Mouse (Mus musculus) limb, embryonic 14.5 days (tissue): Measurements from ENCODE around the gene Ppp4r4. TPM values are rescaled to one million over a fixed set of nuclear protein-coding genes. Genes with fewer than 3 reads are reported as not detected.
"Not testable (repeated sequence)": the region's sequence is repeated elsewhere in the genome, so short reads cannot be mapped to it uniquely, and the experiment has no call there.

Source experiments
- ATAC-seq: fragments of 200-750 bp; cut with Nextera tagmentation; 2 replicates; pipeline ENCODE4 v1.8.0; 2017; ENCODE audit warnings: low read depth, moderate number of reproducible peaks, moderate TSS enrichment; ENCODE audit not compliant: low FRiP score
- DNase-seq: peaks from one replicate; pipeline ENCODE4 v3.0.0-alpha.2; 2015; ENCODE audit warnings: low spot score
- H3K27ac ChIP-seq: fragments of 300-500 bp; sonication (generic); replicated peaks from 2 replicates; pipeline ENCODE4 v1.5.1; 2014; ENCODE audit warnings: low read depth, mild to moderate bottlenecking, low read length, moderate library complexity, mixed read lengths
- H3K27me3 ChIP-seq: fragments of 300-500 bp; sonication (generic); 2 replicates; pipeline ENCODE4 v1.6.1; 2014; ENCODE audit warnings: low read length, mixed read lengths; ENCODE audit not compliant: control insufficient read depth, insufficient read depth
- H3K36me3 ChIP-seq: fragments of 300-500 bp; sonication (generic); 2 replicates; pipeline ENCODE4 v1.6.1; 2014; ENCODE audit warnings: mild to moderate bottlenecking, low read length, moderate library complexity, mixed read lengths; ENCODE audit not compliant: control insufficient read depth, insufficient read depth
- H3K4me1 ChIP-seq: fragments of 300-500 bp; sonication (generic); 2 replicates; pipeline ENCODE4 v1.6.1; 2014; ENCODE audit warnings: antibody characterized with exemption, low read length, mixed read lengths; ENCODE audit not compliant: control insufficient read depth, insufficient read depth
- H3K4me2 ChIP-seq: fragments of 300-500 bp; sonication (generic); replicated peaks from 2 replicates; pipeline ENCODE4 v1.6.1; 2014; ENCODE audit warnings: low read depth, mild to moderate bottlenecking, low read length, moderate library complexity; ENCODE audit not compliant: severe bottlenecking
- H3K4me3 ChIP-seq: fragments of 300-500 bp; sonication (generic); replicated peaks from 2 replicates; pipeline ENCODE4 v1.5.1; 2014; ENCODE audit warnings: low read length
- H3K9ac ChIP-seq: fragments of 300-500 bp; sonication (generic); 2 replicates; pipeline ENCODE4 v1.6.1; 2014; ENCODE audit warnings: mild to moderate bottlenecking, low read depth, low read length, moderate library complexity; ENCODE audit not compliant: severe bottlenecking
- H3K9me3 ChIP-seq: fragments of 300-500 bp; sonication (generic); 2 replicates; pipeline ENCODE4 v1.6.1; 2016; ENCODE audit warnings: low read length; ENCODE audit not compliant: control insufficient read depth
- POLR2A ChIP-seq: fragments of 200-500 bp; IDR thresholded peaks from 2 replicates; pipeline ENCODE4 v1.8.0; 2012; ENCODE audit warnings: inconsistent platforms, mild to moderate bottlenecking, moderate library complexity, borderline replicate concordance; ENCODE audit not compliant: insufficient read depth, insufficient read length; ENCODE audit errors: extremely low read depth
- WGBS: fragments of 180-500 bp; shearing (Covaris S2); extraction: QIAGEN DNeasy Blood & Tissue Kit; methylation state at CpG from one replicate; pipeline ENCODE4 v1.1.7; 2014; 5-methylcytosine and 5-hydroxymethylcytosine counted together
- polyA plus RNA-seq, 2 experiments: library from polyadenylated mRNA; depleted of rRNA in 1 of 2; stranded (reverse) in 1 of 2; unstranded in 1 of 2; fragments of >200 nt; fragmentation: Nextera tagmentation in 1 of 2; extraction: Ambion mirVana in 1 of 2; gene quantifications; 2 replicates each; pipeline versions ENCODE4 v1.2.1 to v1.2.3; 2012 to 2014

The Ppp4r4 gene
- polyA plus RNA-seq, 2 experiments: 0.62 to 1.9 TPM

- Histone ChIP-seq H3K9me3 (no peaks in the 10 kb centered on the region), H3K4me1 (no peaks in the 10 kb centered on the region), H3K27ac (no peak overlapping the region), H3K27me3 (no peaks in the 10 kb centered on the region), H3K36me3 (no peaks in the 10 kb centered on the region), H3K4me2 (no peak overlapping the region), H3K4me3 (no peak overlapping the region), H3K9ac (no peak overlapping the region)
- ATAC-seq (no peak), DNase-seq (no peak)
- no peak for TF ChIP-seq POLR2A
- 84% methylated on average over 7 of the region's 7 CpGs for WGBS
Observed at GRCm38 (mm10) chr12:103565151-103565550, 33.1 kb downstream of the Ppp4r4 start.

GRCm38 (mm10) chr12:103567129-103567528 is 35.0 kb downstream of the Ppp4r4 start:
- no peak for DNase-seq
- Histone ChIP-seq H3K4me3 (no peak overlapping the region), H3K27ac (no peak overlapping the region), H3K4me2 (no peak overlapping the region), H3K4me1 (no peaks in the 10 kb centered on the region), H3K27me3 (no peaks in the 10 kb centered on the region), H3K9ac (no peak overlapping the region), H3K36me3 (no peaks in the 10 kb centered on the region), H3K9me3 (no peaks in the 10 kb centered on the region)
- no peak for ATAC-seq
- no peak for TF ChIP-seq POLR2A
- 68% methylated on average over 3 of the region's 3 CpGs for WGBS

- 49% methylated on average over 6 of the region's 6 CpGs for WGBS
Observed at GRCm38 (mm10) chr12:103569690-103570089, 37.6 kb downstream of the Ppp4r4 start.

GRCm38 (mm10) chr12:103578148-103578547 is 46.1 kb downstream of the Ppp4r4 start:
- H3K27ac ChIP-seq, DNase-seq, H3K4me3 ChIP-seq, H3K4me2 ChIP-seq, H3K9me3 ChIP-seq, H3K36me3 ChIP-seq, H3K9ac ChIP-seq, ATAC-seq, H3K27me3 ChIP-seq, H3K4me1 ChIP-seq: not testable (repeated sequence)
- 89% methylated on average over 6 of the region's 6 CpGs for WGBS

More at GRCm38 (mm10) chr12:103569690-103570089, 37.6 kb downstream of the Ppp4r4 start:
- H3K9me3 ChIP-seq: no peaks in the 10 kb centered on the region
- H3K27me3 ChIP-seq: no peaks in the 10 kb centered on the region
- no peaks in the 10 kb centered on the region for H3K36me3 ChIP-seq
- H3K27ac ChIP-seq: no peak overlapping the region
- DNase-seq: no peak
- no peak for TF ChIP-seq POLR2A
- ATAC-seq: no peak
- no peak overlapping the region for H3K9ac ChIP-seq
- H3K4me1 ChIP-seq: no peaks in the 10 kb centered on the region
- H3K4me2 ChIP-seq: no peak overlapping the region
- no peak overlapping the region for H3K4me3 ChIP-seq

GRCm38 (mm10) chr12:103583771-103584170 is 51.7 kb downstream of the Ppp4r4 start:
- Histone ChIP-seq H3K9ac (no peak overlapping the region), H3K36me3 (no peaks in the 10 kb centered on the region), H3K27me3 (no peaks in the 10 kb centered on the region), H3K4me2 (no peak overlapping the region), H3K27ac (no peak overlapping the region), H3K4me3 (no peak overlapping the region), H3K4me1 (no peaks in the 10 kb centered on the region), H3K9me3 (no peaks in the 10 kb centered on the region)
- WGBS: 53% methylated on average over 8 of the region's 8 CpGs
- DNase-seq: no peak
- TF ChIP-seq POLR2A: no peak
- no peak for ATAC-seq

GRCm38 (mm10) chr12:103598411-103598810 is 66.3 kb downstream of the Ppp4r4 start:
- no peak overlapping the region for H3K4me3 ChIP-seq

More at GRCm38 (mm10) chr12:103598411-103598810, 66.3 kb downstream of the Ppp4r4 start:
- ATAC-seq (no peak), DNase-seq (no peak)
- Histone ChIP-seq H3K4me1 (no peaks in the 10 kb centered on the region), H3K4me2 (no peak overlapping the region), H3K27me3 (no peaks in the 10 kb centered on the region), H3K36me3 (no peaks in the 10 kb centered on the region), H3K9ac (no peak overlapping the region), H3K27ac (no peak overlapping the region), H3K9me3 (no peaks in the 10 kb centered on the region)
- WGBS: 72% methylated on average over 2 of the region's 2 CpGs
- TF ChIP-seq POLR2A: no peak
